Mouse (Mus musculus) adrenal gland, postnatal 10 days (tissue): Measurements from ENCODE around the gene Tmbim6. TPM values are rescaled to one million over a fixed set of nuclear protein-coding genes. Genes with fewer than 3 reads are reported as not detected.
A peak's percentile ranks its signal among the peaks of the same experiment; 100 is the strongest.

ENCODE experiments used
- DNase-seq: peaks from one replicate; pipeline ENCODE4 v3.0.0; 2021; ENCODE audit warnings: mixed read lengths
- total RNA-seq, 2 experiments: library from RNA; stranded (reverse); gene quantifications; 2 replicates each; pipeline ENCODE4 v1.2.3; 2021

The Tmbim6 gene
- total RNA-seq, 2 experiments from 2014 or later: 581 to 642 TPM

GRCm38 (mm10) chr15:99453153-99453900 is 60.6 kb downstream of the Tmbim6 start:
- DNase-seq: no peak

- DNase-seq: no peak
Measured at GRCm38 (mm10) chr15:99454585-99455279, 62.0 kb downstream of the Tmbim6 start.

GRCm38 (mm10) chr15:99455415-99455814 is 62.7 kb downstream of the Tmbim6 start:
- no peak for DNase-seq

GRCm38 (mm10) chr15:99456338-99456962 is 63.8 kb downstream of the Tmbim6 start:
- DNase-seq: no peak

- peak; percentile 80 for DNase-seq
Measured at GRCm38 (mm10) chr15:99456963-99457605, 64.4 kb downstream of the Tmbim6 start.

- DNase-seq: peak; percentile 97
Measured at GRCm38 (mm10) chr15:99457606-99458401, 65.1 kb downstream of the Tmbim6 start, which contains the start of gene Nckap5l. Gene Nckap5l, minus strand, starts transcription at chr15:99457748.

Other genes starting within 250 kb of the Tmbim6 start
- gene Kcnh3, start 168.0 kb upstream of the Tmbim6 start, total RNA-seq: 1 to 10 TPM; 1.6 to 1.8 TPM
- gene Mcrs1, start 140.9 kb upstream of the Tmbim6 start, total RNA-seq: 10 to 100 TPM; 40.5 to 59.5 TPM
- 10 to 100 TPM; 40.4 to 57.2 TPM for gene Prpf40b, start 97.8 kb upstream of the Tmbim6 start, total RNA-seq
- 1 to 10 TPM; 1.5 to 1.9 TPM for gene Fam186b, start 97.0 kb upstream of the Tmbim6 start, total RNA-seq
- 10 to 100 TPM; 27.6 to 31.7 TPM for gene Fmnl3, start 22.4 kb upstream of the Tmbim6 start, total RNA-seq
- 10 to 100 TPM; 19.8 to 34.0 TPM for gene Nckap5l, start 64.9 kb downstream of the Tmbim6 start, total RNA-seq
- gene Bcdin3d, start 81.8 kb downstream of the Tmbim6 start, total RNA-seq: 1 to 10 TPM; 6.0 to 6.5 TPM
- 10 to 100 TPM; 10.5 to 13.7 TPM for gene Faim2, start 135.3 kb downstream of the Tmbim6 start, total RNA-seq
- gene Aqp2, start 186.2 kb downstream of the Tmbim6 start, total RNA-seq: 1 to 10 TPM in 1 of 2 experiments, under 1 TPM in 1; 0.33 to 1.4 TPM
- 1 to 10 TPM in 1 of 2 experiments, under 1 TPM in 1; 0.61 to 1.6 TPM for gene Aqp5, start 197.9 kb downstream of the Tmbim6 start, total RNA-seq
- not detected for gene Aqp6, start 208.5 kb downstream of the Tmbim6 start, total RNA-seq